In genomic region chr2:75458898-75459297, GRCm38 (mm10) we compare ENCODE assay signal across 27 mouse cellular contexts.
DNase-seq lines count a peak whose midpoint lies in the region; ATAC-seq and TF ChIP-seq lines count a peak whose summit lies in the region.
"Had no signal": no experiment of that assay in that cellular context is flagged by ENCODE, and none has a peak within 500 bp of the region (broad histone marks: within the 10 kb centered on the region; RNA-seq: fewer than 3 reads in every experiment).

No protein-coding gene starts in this region.

- peaks cover 4 to 26% of the 10 kb centered on the region in 2 experiments for H3K4me1 ChIP-seq in CH12.LX (ENCODE audit: control insufficient read depth in 1 of 2, insufficient read depth in 2 of 2)
- no peaks in the 10 kb centered on the region for H3K4me1 ChIP-seq in cerebellum, adult 2 months (ENCODE audit: control insufficient read depth, insufficient read depth, low read length)
- H3K4me1 ChIP-seq: heart, embryonic 10.5 days; heart, embryonic 13.5 days had no signal

- no peak overlapping the region for H3K4me2 ChIP-seq in CH12.LX (ENCODE audit: insufficient read depth, low read depth, poor library complexity, severe bottlenecking)
- H3K4me2 ChIP-seq: embryonic facial prominence, embryonic 13.5 days; forebrain, embryonic 13.5 days; heart, embryonic 13.5 days; hindbrain, embryonic 14.5 days had no signal

- no peak for TF ChIP-seq EP300 in CH12.LX (IDR thresholded peaks at IDR 0.05; ENCODE audit: low read length)

- H3K9me3 ChIP-seq in CH12.LX (replicated peaks; ENCODE audit: low read length): no peaks in the 10 kb centered on the region
- H3K9me3 ChIP-seq: embryonic facial prominence, embryonic 13.5 days; forebrain, embryonic 13.5 days; G1E; heart, embryonic 10.5 days; heart, embryonic 13.5 days had no signal

- no peak overlapping the region for H3K27ac ChIP-seq in layer of hippocampus, adult 2 months
- no peak overlapping the region for H3K27ac ChIP-seq in CH12.LX (ENCODE audit: insufficient read depth, low read depth)
- no peak overlapping the region for H3K27ac ChIP-seq in cerebellum, adult 2 months (ENCODE audit: insufficient read depth, low read length)
- H3K27ac ChIP-seq: embryonic facial prominence, embryonic 13.5 days; forebrain, embryonic 13.5 days; heart, adult 2 months; heart, embryonic 10.5 days; heart, embryonic 13.5 days; hindbrain, embryonic 14.5 days; hindbrain, postnatal 0 days had no signal

- WGBS in cerebellum, adult 2 months: 93% methylated on average over 3 of the region's 3 CpGs

- H3K27me3 ChIP-seq in CH12.LX (replicated peaks): no peaks in the 10 kb centered on the region
- no peaks in the 10 kb centered on the region for H3K27me3 ChIP-seq in cerebellum, adult 2 months (ENCODE audit: control insufficient read depth, insufficient read depth, low read length)
- H3K27me3 ChIP-seq: embryonic facial prominence, embryonic 13.5 days; forebrain, embryonic 13.5 days; heart, embryonic 13.5 days had no signal

- TF ChIP-seq POLR2A in CH12.LX (IDR thresholded peaks at IDR 0.05; ENCODE audit: low read depth, low read length): no peak
- TF ChIP-seq POLR2A in cerebellum, adult 2 months (IDR thresholded peaks at IDR 0.05; ENCODE audit: borderline replicate concordance, insufficient read depth, low read length): no peak

- ATAC-seq in common myeloid progenitor, adult 5-6 weeks (replicated peaks; ENCODE audit: low read depth, poor library complexity, severe bottlenecking): 0 out of 2 replicates have a peak, but pooled peaks have one; percentile 21
- ATAC-seq: forebrain, embryonic 13.5 days; forebrain, embryonic 16.5 days; hindbrain, postnatal 0 days had no signal

- H3K4me3 ChIP-seq in layer of hippocampus, adult 2 months: no peak overlapping the region
- H3K4me3 ChIP-seq in CH12.LX (replicated peaks in 1 of 3; ENCODE audit: low read depth in 2 of 3, low read length in 2 of 3, poor library complexity in 1 of 3): no peak overlapping the region
- H3K4me3 ChIP-seq in cerebellum, adult 2 months (replicated peaks; ENCODE audit: insufficient read depth, low read depth, low read length): no peak overlapping the region
- H3K4me3 ChIP-seq: embryonic facial prominence, embryonic 13.5 days; erythroblast, embryonic 14.5 days; forebrain, embryonic 13.5 days; heart, adult 2 months; heart, embryonic 10.5 days; heart, embryonic 13.5 days had no signal

- no peaks in the 10 kb centered on the region for H3K36me3 ChIP-seq in CH12.LX (replicated peaks in 1 of 2; ENCODE audit: control insufficient read depth in 1 of 2, insufficient read depth in 1 of 2, low read length in 1 of 2)
- H3K36me3 ChIP-seq: embryonic facial prominence, embryonic 13.5 days; G1E; heart, embryonic 10.5 days; heart, embryonic 13.5 days had no signal

- H3K79me2 ChIP-seq in CH12.LX (replicated peaks; ENCODE audit: control insufficient read depth, extremely low read depth, insufficient read depth, poor library complexity, severe bottlenecking): no peaks in the 10 kb centered on the region

- peak; percentile 16 for TF ChIP-seq RAD21 in CH12.LX (IDR thresholded peaks at IDR 0.05; ENCODE audit: low read depth, low read length)

- in situ Hi-C loops in CH12.LX (cut with MboI; ENCODE audit: low pct_ligation_motif_present, low pct_unique_long_range_greater_than_20kb, low sequenced_read_pairs): loop anchor here (25.0 kb wide), 1 partner anchor 128 kb away; no protein-coding TSS in a partner anchor

- DNase-seq in layer of hippocampus, adult 2 months (ENCODE audit: low spot score in 2 of 2): no peak
- DNase-seq in layer of hippocampus, postnatal 14 days (ENCODE audit: low spot score in 2 of 2): no peak
- DNase-seq in CH12.LX (ENCODE audit: extremely low read depth): no peak
- peak; percentile 19 for DNase-seq in naive thymus-derived CD4-positive, alpha-beta T cell, adult 2 months (ENCODE audit: low read depth)
- DNase-seq in cerebellum, adult 2 months: no peak
- DNase-seq in right cerebral cortex, postnatal 36 days (ENCODE audit: low spot score in 2 of 2): no peak
- DNase-seq: adrenal gland, adult 2 months; adrenal gland, postnatal 14 days; B cell, adult 2 months; cerebellum, adult 11-12 months; cerebellum, adult 9-10 months; cerebellum, postnatal 14 days; gastrocnemius, postnatal 10 days; gastrocnemius, postnatal 36 days; heart, adult 2 months; heart, postnatal 14 days; heart, postnatal 4 days had no signal

- dilution Hi-C loops in CH12.LX (cut with MboI; ENCODE audit: extremely low pct_ligation_motif_present, extremely low pct_unique_long_range_greater_than_20kb, low sequenced_read_pairs): no loop called here

- TF ChIP-seq CTCF in layer of hippocampus, adult 2 months (conservative IDR thresholded peaks at IDR 0.05): peak; percentile 21; the same call in 1 of the 2 replicates
- TF ChIP-seq CTCF in CH12.LX (conservative IDR thresholded peaks at IDR 0.05 in 1 of 2, IDR thresholded peaks at IDR 0.05 in 1 of 2; ENCODE audit: low read depth in 2 of 2, low read length in 2 of 2): peak in 1 of 2 experiments; percentile 56; a peak in 2 of 4 replicates
- no peak for TF ChIP-seq CTCF in cerebellum, adult 2 months (IDR thresholded peaks at IDR 0.05; ENCODE audit: borderline replicate concordance, insufficient read depth, low read depth, low read length)

- H3K9ac ChIP-seq in CH12.LX (ENCODE audit: insufficient read depth, low read depth): no peak overlapping the region
- H3K9ac ChIP-seq: embryonic facial prominence, embryonic 13.5 days; forebrain, embryonic 13.5 days; heart, embryonic 13.5 days; hindbrain, embryonic 14.5 days had no signal

TF ChIP-seq in CH12.LX, 34 proteins besides CTCF, POLR2A, EP300 and RAD21:
- TF ChIP-seq ZC3H11A (IDR thresholded peaks at IDR 0.05; ENCODE audit: low read depth, low read length): no peak
- peak; percentile 64 for TF ChIP-seq SMC3 (IDR thresholded peaks at IDR 0.05; ENCODE audit: low read depth, low read length)
- TF ChIP-seq MAFK (IDR thresholded peaks at IDR 0.05; ENCODE audit: insufficient replicate concordance, low read length): no peak
- TF ChIP-seq MXI1 (IDR thresholded peaks at IDR 0.05; ENCODE audit: low read depth, low read length): no peak
